Mouse (Mus musculus) left cerebral cortex, postnatal 25 days (tissue): ENCODE data around the gene Fgfr2. TPM values are rescaled to one million over a fixed set of nuclear protein-coding genes. Genes with fewer than 3 reads are reported as not detected.

ENCODE experiments used
- DNase-seq, 2 experiments: peaks; one replicate each; pipeline ENCODE4 v3.0.0; 2022; ENCODE audit warnings: low spot score in 2 of 2, mixed read lengths in 1 of 2
- intact Hi-C: fragments of 180-260 bp; cut with DNase I; formaldehyde crosslinking; loops from one replicate; pipeline ENCODE4 v1.15.1; 2025
- total RNA-seq, 2 experiments: library from RNA; stranded (reverse); gene quantifications; 2 replicates each; pipeline ENCODE4 v1.2.3; 2021

The Fgfr2 gene
- total RNA-seq, 2 experiments from 2014 or later, result 37.1 to 42.0 TPM

DNA sequence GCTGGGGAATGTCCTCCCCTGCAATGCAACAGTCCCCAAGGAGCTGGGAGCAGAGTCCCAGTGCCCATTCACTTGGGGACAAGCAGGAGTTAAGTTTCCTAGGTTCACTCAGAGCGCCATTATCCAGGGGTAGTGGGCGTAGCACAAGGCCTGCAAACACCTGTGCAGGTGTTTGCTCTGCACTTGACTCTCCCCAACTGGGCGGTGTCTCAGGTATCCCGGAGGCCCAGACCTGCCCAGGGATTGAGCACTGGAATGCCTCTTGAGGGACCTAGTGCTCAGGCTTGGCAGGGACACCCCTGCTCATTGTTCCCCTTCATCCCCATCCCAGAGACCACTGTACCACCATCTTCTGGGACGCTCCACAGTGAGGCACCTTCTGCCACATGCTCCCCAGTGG lies 1243.0 kb downstream of the Fgfr2 start:
- DNase-seq, result no peak
- intact Hi-C loops, result loop anchor here (5.0 to 10.0 kb wide), 2 partner anchors 283 to 765 kb away; no protein-coding TSS in a partner anchor

DNA sequence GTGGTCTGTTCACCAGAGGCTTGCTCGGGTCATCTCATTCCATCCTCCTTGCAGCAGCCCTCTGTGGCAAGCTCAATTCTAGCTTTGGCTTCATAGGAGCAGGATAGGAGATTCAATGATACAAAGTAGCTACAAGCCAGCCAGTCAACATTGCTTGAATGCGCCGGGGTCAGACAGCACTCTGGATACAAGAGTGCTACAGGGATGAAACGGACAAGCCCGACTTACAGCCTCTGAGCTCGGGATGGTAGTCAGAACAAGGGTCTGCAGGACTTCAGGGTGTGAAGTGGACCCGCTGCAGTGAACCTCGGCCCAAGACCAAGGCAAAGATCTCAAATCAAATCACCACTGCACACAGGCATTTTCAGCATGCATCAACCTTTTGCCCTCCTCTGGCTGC lies 1244.3 kb downstream of the Fgfr2 start:
- intact Hi-C loops, result no loop called here
- DNase-seq, result no peak

DNA sequence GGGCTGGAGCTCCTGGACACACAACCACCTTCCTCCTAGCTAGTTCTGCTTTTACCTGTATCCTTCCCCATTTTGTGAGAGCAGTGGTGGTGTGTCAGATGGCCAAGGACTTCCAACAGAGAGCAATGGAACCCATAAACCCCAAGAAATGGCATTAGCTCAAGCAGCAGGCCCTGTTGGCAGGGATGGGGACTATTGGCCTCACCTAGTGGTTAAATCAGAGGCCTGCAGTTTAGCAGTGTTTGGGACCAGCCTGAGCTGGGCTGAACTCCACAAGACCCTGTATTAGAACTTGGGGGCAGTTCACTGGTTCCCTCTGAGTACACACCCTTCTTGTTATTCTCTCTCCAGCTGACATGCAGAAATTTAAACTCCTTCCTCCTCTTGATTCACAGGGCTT lies 1262.0 kb downstream of the Fgfr2 start:
- intact Hi-C loops, result no loop called here
- no peak for DNase-seq

GRCm38 (mm10) chr7:131855641-131856040 lies 1267.5 kb downstream of the Fgfr2 start:
- intact Hi-C loops, result loop anchor here (1.0 to 5.0 kb wide), 2 partner anchors 36 to 78 kb away; no protein-coding TSS in a partner anchor
- peak; percentile 12 to 89 for DNase-seq

DNA sequence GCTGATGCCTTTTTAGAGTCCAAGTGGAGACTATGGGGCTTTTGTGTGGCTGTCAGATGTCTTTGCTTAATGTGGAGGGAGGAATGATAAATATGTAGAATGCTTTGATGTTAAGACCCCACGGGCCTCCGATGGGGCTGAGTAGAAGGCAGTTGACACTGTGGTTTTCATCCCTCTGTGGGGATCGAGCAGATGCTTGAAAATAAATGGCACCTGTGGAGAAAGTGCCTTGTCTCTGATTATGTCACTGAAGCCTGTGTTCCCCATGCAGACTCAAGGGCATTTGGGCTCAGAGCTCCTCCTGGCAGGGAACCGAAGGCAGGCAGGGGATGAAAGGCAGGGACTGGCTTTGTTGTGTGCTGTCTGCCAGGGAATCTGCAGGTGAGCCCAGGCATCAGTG lies 1272.6 kb downstream of the Fgfr2 start:
- intact Hi-C loops, result no loop called here

GRCm38 (mm10) chr7:131846066-131846905 lies 1276.9 kb downstream of the Fgfr2 start:
- intact Hi-C loops, result no loop called here
- DNase-seq, result no peak

More for the DNA sequence above, 1272.6 kb downstream of the Fgfr2 start:
- DNase-seq, result no peak

DNA sequence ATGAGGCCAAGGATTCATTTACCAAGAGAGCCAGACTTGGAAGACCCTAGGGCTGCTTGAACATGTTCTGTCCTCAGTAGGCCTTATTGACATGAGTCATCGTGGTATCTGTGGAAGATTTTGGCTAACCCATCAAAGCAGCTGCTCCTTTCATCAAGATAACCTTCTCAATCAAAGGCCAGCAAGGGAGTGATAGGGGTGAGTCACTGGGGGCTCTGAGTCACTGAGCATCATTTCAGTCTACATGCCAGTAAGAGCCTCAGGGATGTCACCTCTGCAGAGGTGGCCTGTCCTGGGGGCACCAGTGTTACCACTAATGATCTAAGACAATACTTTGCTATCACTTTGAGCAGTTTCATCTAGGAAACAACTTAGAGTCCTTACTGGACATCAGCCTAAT lies 1292.9 kb downstream of the Fgfr2 start:
- intact Hi-C loops, result no loop called here
- no peak for DNase-seq

DNA sequence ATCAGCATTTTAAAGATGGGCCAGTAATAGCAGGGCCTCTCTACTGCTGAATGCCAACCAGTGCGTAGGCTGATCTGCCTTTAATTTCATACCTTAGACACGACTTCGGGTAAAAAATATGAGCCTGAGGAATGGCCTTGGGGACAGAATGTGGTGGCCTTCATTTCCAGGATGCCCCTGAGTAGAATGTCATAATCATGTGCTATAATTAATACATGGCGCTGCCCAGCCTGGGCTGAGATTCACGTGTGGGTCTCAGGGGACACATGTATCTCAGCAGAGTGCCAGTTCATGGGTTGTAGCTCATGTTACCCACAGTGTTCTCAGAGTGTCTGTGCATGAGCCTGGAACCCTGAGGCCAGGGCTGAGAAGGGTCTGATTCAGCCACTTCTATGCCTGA lies 1296.3 kb downstream of the Fgfr2 start:
- DNase-seq, result no peak
- intact Hi-C loops, result no loop called here

- peak; percentile 32 to 91 for DNase-seq
- intact Hi-C loops, result no loop called here
Measured at GRCm38 (mm10) chr7:131817976-131818375, 1305.2 kb downstream of the Fgfr2 start.

- DNase-seq, result no peak
- intact Hi-C loops, result no loop called here
Measured at GRCm38 (mm10) chr7:131816641-131817040, 1306.5 kb downstream of the Fgfr2 start.

DNA sequence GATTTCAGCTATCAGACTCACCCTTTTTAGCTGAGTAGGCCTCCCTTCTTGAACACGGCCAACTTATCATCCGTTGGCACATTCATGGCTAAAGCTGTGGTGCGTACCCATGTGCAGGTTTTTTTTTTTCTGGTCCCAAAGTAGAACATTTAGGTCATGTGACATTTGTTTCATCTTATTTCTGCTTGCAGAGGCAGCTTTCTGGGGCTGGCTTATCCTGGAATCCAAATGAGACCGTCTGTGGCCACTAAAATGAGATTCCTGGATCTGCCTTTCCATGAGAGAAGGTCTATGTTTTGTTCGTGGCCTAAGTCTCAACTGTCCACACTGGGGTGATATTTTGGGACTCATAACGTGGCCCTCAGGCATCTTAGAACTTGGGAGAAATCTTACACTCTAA lies 1311.0 kb downstream of the Fgfr2 start:
- intact Hi-C loops, result no loop called here
- DNase-seq, result peak in 1 of 2 experiments; percentile 61

DNA sequence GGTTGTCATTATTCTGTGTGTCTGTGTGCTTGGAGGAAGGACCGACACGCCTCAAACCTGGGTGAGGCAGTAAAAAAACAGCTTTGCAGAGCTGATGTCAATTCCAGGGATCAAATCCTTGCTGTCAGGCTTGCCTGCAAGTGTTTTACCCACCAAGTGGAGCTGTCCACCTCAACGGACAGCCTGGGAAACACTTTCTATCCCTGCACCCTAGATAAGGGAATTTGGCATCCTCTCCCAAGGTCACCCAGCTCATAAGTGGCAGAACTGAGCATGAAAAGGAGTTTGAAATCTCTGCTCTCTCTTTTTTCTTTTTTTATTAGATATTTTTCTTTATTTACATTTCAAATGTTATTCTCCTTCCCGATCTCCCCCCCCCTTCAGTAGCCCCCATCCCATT lies 1312.2 kb downstream of the Fgfr2 start:
- DNase-seq, result no peak
- intact Hi-C loops, result no loop called here

DNA sequence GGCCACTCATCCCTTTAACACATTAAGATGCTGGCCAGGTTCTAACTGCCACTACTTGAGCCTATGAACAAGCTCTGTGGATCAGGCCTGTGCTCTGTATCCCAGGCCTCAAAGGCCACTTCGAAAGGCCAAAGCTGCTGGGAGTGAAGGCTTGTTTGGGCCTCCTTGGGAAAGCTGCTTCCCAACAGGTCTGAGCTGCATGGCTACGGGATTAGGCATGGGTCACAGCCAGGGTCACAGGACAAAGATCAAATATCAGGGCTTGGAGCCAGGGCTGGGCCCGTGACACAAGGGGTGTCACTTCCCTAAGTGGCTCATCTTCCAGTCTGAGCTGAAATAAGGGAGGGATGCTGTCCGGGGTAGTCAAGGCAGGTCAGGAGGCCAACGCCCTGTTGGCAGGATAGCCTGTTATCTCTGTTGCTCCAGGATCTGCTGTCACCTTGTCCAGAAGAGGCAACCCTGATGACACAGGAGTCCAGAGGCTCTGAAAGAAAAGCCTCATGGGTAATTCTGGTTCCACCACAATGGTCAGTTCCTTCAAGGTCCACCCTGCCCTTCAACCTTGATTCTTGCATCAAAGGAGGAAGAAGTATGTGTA lies 1313.5 kb downstream of the Fgfr2 start:
- intact Hi-C loops, result no loop called here
- DNase-seq, result no peak

DNA sequence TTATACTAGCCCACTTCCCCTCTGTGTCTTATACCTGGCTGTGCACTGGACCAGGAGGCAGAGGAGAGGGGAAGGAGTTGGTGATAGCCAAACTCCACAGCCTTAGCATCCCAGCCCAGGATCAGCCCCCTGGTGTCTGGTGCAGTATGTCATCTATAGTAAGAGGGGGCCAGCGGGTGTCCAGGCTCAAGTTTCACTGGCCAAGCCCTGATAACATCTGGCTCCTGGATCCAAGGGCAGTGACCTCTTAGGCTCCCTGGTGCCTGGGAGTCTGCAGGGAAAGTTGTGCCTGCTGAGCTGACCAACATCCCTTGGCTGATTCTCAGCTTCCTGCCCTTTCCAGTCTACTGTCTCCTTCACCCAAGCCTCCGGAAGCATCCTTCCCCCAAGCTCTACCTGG lies 1315.9 kb downstream of the Fgfr2 start:
- DNase-seq, result no peak
- intact Hi-C loops, result no loop called here

GRCm38 (mm10) chr7:131805525-131806202 lies 1317.5 kb downstream of the Fgfr2 start:
- DNase-seq, result no peak
- intact Hi-C loops, result no loop called here

GRCm38 (mm10) chr7:131800416-131801045 lies 1322.6 kb downstream of the Fgfr2 start:
- DNase-seq, result no peak
- intact Hi-C loops, result no loop called here

- intact Hi-C loops, result no loop called here
- no peak for DNase-seq
Measured at GRCm38 (mm10) chr7:131797161-131797560, 1326.0 kb downstream of the Fgfr2 start.

DNA sequence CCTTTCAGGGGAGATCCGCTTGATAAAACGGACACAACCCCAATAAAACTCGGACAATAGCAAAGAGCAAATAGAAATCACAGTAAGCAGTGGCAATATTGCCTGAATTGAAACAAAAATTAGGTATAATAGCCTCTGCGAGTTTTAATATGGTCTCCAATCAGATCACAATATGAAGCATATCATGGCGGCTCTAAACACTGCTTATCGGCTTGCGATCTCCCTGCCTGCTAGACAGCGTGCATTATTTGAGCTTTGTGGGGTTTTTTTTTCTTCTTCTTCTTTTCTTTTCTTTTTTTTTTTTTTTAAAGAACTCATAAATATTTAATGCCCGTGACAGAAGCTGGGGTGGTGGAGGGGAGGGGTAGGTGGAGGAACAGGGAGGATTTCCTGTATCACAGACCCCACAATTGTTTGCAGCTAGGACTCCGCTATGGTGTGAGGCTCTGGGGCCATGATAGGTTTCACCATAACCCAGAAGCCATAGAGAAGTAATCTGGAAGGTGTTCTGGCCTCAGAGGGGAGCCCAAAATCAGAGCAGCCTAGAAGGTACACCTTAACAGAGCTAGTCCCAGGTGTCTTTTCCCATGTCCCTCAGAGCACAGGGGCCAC lies 1334.4 kb downstream of the Fgfr2 start:
- intact Hi-C loops, result no loop called here

GRCm38 (mm10) chr7:131785721-131786120 lies 1337.4 kb downstream of the Fgfr2 start:
- DNase-seq, result no peak
- intact Hi-C loops, result no loop called here

More for the DNA sequence above, 1334.4 kb downstream of the Fgfr2 start:
- DNase-seq, result no peak
